9 mouse cellular contexts compared by ENCODE assay signal in genomic region chr7:24599211-24600067, GRCm38 (mm10). TPM values are rescaled to one million over a fixed set of nuclear protein-coding genes. Genes with fewer than 3 reads are reported as not detected.
DNase-seq lines count a peak whose midpoint lies in the region; ATAC-seq and TF ChIP-seq lines count a peak whose summit lies in the region.
"Had no signal": no experiment of that assay in that cellular context is flagged by ENCODE, and none has a peak within 500 bp of the region (broad histone marks: within the 10 kb centered on the region; RNA-seq: fewer than 3 reads in every experiment).

No protein-coding gene starts in this region.

- H3K27ac ChIP-seq in thymus, adult 2 months (ENCODE audit: control insufficient read depth, insufficient read depth, low read length), result no peak overlapping the region
- peak overlapping the region; percentile 75 for H3K27ac ChIP-seq in stomach, postnatal 0 days (replicated peaks)
- H3K27ac ChIP-seq in hindbrain, embryonic 14.5 days, result no peak overlapping the region
- H3K27ac ChIP-seq: liver, embryonic 15.5 days had no signal

- no peaks in the 10 kb centered on the region for H3K27me3 ChIP-seq in thymus, adult 2 months (ENCODE audit: control insufficient read depth, insufficient read depth, low read length)
- H3K27me3 ChIP-seq in stomach, postnatal 0 days (ENCODE audit: control insufficient read depth, insufficient read depth, low read length), result no peaks in the 10 kb centered on the region
- H3K27me3 ChIP-seq in hindbrain, embryonic 14.5 days (ENCODE audit: control insufficient read depth, insufficient read depth, low read length), result 0 out of 2 replicates have a peak, but pooled peaks cover 3% of the 10 kb centered on the region
- H3K27me3 ChIP-seq: liver, embryonic 15.5 days had no signal

- 0 out of 2 replicates have a peak, but pooled peaks have one; percentile 11 for TF ChIP-seq CTCF in thymus, adult 2 months (IDR thresholded peaks at IDR 0.05; ENCODE audit: borderline replicate concordance, control insufficient read depth, extremely low read depth, insufficient read depth, low read length, poor library complexity)
- peak; percentile 52 for TF ChIP-seq CTCF in stomach, postnatal 0 days (IDR thresholded peaks at IDR 0.05; ENCODE audit: low read depth)

- peaks cover 7% of the 10 kb centered on the region for H3K4me1 ChIP-seq in thymus, adult 2 months (replicated peaks; ENCODE audit: control insufficient read depth, insufficient read depth, low read length)
- H3K4me1 ChIP-seq in stomach, postnatal 0 days (replicated peaks; ENCODE audit: control insufficient read depth, insufficient read depth), result 0 out of 2 replicates have a peak, but pooled peaks cover 2% of the 10 kb centered on the region
- H3K4me1 ChIP-seq in hindbrain, embryonic 14.5 days (replicated peaks; ENCODE audit: control insufficient read depth, insufficient read depth, low read length), result 0 out of 2 replicates have a peak, but pooled peaks cover 3% of the 10 kb centered on the region

- no peaks in the 10 kb centered on the region for H3K36me3 ChIP-seq in thymus, adult 2 months (ENCODE audit: control insufficient read depth, insufficient read depth, low read length)
- H3K36me3 ChIP-seq in stomach, postnatal 0 days (ENCODE audit: control insufficient read depth, insufficient read depth, low read length), result no peaks in the 10 kb centered on the region
- H3K36me3 ChIP-seq in hindbrain, embryonic 14.5 days (replicated peaks; ENCODE audit: control insufficient read depth, insufficient read depth), result no peaks in the 10 kb centered on the region
- H3K36me3 ChIP-seq: liver, embryonic 15.5 days had no signal

- WGBS in thymus, adult 2 months, result 95% methylated on average over 15 of the region's 15 CpGs
- 46% methylated on average over 15 of the region's 15 CpGs for WGBS in stomach, postnatal 0 days
- 78% methylated on average over 15 of the region's 15 CpGs for WGBS in hindbrain, embryonic 14.5 days

- 0 out of 2 replicates have a peak overlapping the region, but pooled peaks have one; percentile 27 for H3K9ac ChIP-seq in stomach, postnatal 0 days (ENCODE audit: low read length)
- no peak overlapping the region for H3K9ac ChIP-seq in hindbrain, embryonic 14.5 days
- H3K9ac ChIP-seq: liver, embryonic 15.5 days had no signal

- ATAC-seq in common myeloid progenitor, adult 5-6 weeks (replicated peaks; ENCODE audit: low read depth, poor library complexity, severe bottlenecking), result 0 out of 2 replicates have a peak, but pooled peaks have one; percentile 31
- ATAC-seq in stomach, postnatal 0 days (ENCODE audit: low FRiP score, low TSS enrichment), result peak; percentile 66
- ATAC-seq in hindbrain, embryonic 14.5 days (ENCODE audit: low FRiP score), result no peak

- intact Hi-C loops in heart, postnatal 36 days (cut with DNase I), result loop anchor here (2.0 to 10.0 kb wide), 3 partner anchors 63 to 515 kb away; partner anchors contain the start of genes Rabac1 and Zfp180

- peak; percentile 50 for TF ChIP-seq EP300 in stomach, postnatal 0 days (optimal IDR thresholded peaks at IDR 0.05)

- TF ChIP-seq POLR2A in thymus, adult 2 months (IDR thresholded peaks at IDR 0.05; ENCODE audit: control insufficient read depth, extremely low read depth, insufficient read depth, low read length, poor library complexity), result no peak

- H3K9me3 ChIP-seq in stomach, postnatal 0 days (ENCODE audit: control insufficient read depth, low read length), result no peaks in the 10 kb centered on the region
- no peaks in the 10 kb centered on the region for H3K9me3 ChIP-seq in hindbrain, embryonic 14.5 days (ENCODE audit: control insufficient read depth, low read length)
- H3K9me3 ChIP-seq: liver, embryonic 15.5 days had no signal

- no peak overlapping the region for H3K4me3 ChIP-seq in thymus, adult 2 months (ENCODE audit: control insufficient read depth, insufficient read depth, low read length)
- no peak overlapping the region for H3K4me3 ChIP-seq in stomach, postnatal 0 days (ENCODE audit: low read depth, low read length)
- H3K4me3 ChIP-seq in hindbrain, embryonic 14.5 days (replicated peaks; ENCODE audit: low read length), result no peak overlapping the region
- H3K4me3 ChIP-seq: liver, embryonic 15.5 days had no signal

- peak; percentile 95 for DNase-seq in heart, adult 11 months
- no peak for DNase-seq in heart, postnatal 36 days
- peak; percentile 41 for DNase-seq in thymus, adult 2 months
- DNase-seq in thymus, adult 18-20 months, result no peak
- peak; percentile 45 for DNase-seq in stomach, postnatal 0 days (ENCODE audit: low spot score)
- DNase-seq in right cerebral cortex, postnatal 36 days (ENCODE audit: low spot score in 2 of 2), result no peak
- DNase-seq in hindbrain, embryonic 14.5 days (ENCODE audit: low spot score), result no peak

- no peak overlapping the region for H3K4me2 ChIP-seq in stomach, postnatal 0 days (replicated peaks; ENCODE audit: low read depth)
- H3K4me2 ChIP-seq in hindbrain, embryonic 14.5 days (replicated peaks), result no peak overlapping the region
- H3K4me2 ChIP-seq: liver, embryonic 15.5 days had no signal

RNA-seq across cellular contexts. Expression of gene Phldb3, which starts 11.1 kb away (rescaled TPM):
- total RNA-seq in heart, postnatal 36 days (2021), result under 1 TPM; 0.36 to 0.89 TPM
- 10.7 and 11.5 TPM in 2 replicates for polyA plus RNA-seq in thymus, adult 2 months (2012; rRNA removed)
- total RNA-seq in common myeloid progenitor, adult 5-6 weeks (2017), result 9.6 and 14.7 TPM in 2 replicates
- polyA plus RNA-seq in stomach, postnatal 0 days (2015; fragmentation: Nextera tagmentation; extraction: Ambion mirVana), result 1.2 TPM in 2 replicates
- not detected in 2 replicates for polyA plus RNA-seq in hindbrain, embryonic 14.5 days (2014; fragmentation: Nextera tagmentation; extraction: Ambion mirVana)

RNA-seq across cellular contexts. Expression of gene Zfp575, which starts 12.0 kb away (rescaled TPM):
- under 1 TPM; 0.08 to 0.11 TPM for total RNA-seq in heart, postnatal 36 days (2021)
- polyA plus RNA-seq in thymus, adult 2 months (2012; rRNA removed), result 0.24 and 0.98 TPM in 2 replicates
- not detected in 2 replicates for total RNA-seq in common myeloid progenitor, adult 5-6 weeks (2017)
- polyA plus RNA-seq in stomach, postnatal 0 days (2015; fragmentation: Nextera tagmentation; extraction: Ambion mirVana), result 3.6 and 4.0 TPM in 2 replicates
- 10.3 and 11.4 TPM in 2 replicates for polyA plus RNA-seq in hindbrain, embryonic 14.5 days (2014; fragmentation: Nextera tagmentation; extraction: Ambion mirVana)

RNA-seq across cellular contexts. Expression of gene Ethe1, which starts 12.1 kb away (rescaled TPM):
- total RNA-seq in heart, postnatal 36 days (2021), result 10 to 100 TPM; 52.9 to 56.5 TPM
- 43.3 and 45.9 TPM in 2 replicates for polyA plus RNA-seq in thymus, adult 2 months (2012; rRNA removed)
- 13.2 and 14.6 TPM in 2 replicates for total RNA-seq in common myeloid progenitor, adult 5-6 weeks (2017)
- polyA plus RNA-seq in stomach, postnatal 0 days (2015; fragmentation: Nextera tagmentation; extraction: Ambion mirVana), result 120 and 128 TPM in 2 replicates
- 25.8 and 26.4 TPM in 2 replicates for polyA plus RNA-seq in hindbrain, embryonic 14.5 days (2014; fragmentation: Nextera tagmentation; extraction: Ambion mirVana)

RNA-seq across cellular contexts. Expression of gene Lypd3, which starts 36.9 kb away (rescaled TPM):
- not detected for total RNA-seq in heart, postnatal 36 days (2021)
- polyA plus RNA-seq in thymus, adult 2 months (2012; rRNA removed), result 4.2 and 4.7 TPM in 2 replicates
- total RNA-seq in common myeloid progenitor, adult 5-6 weeks (2017), result not detected in 2 replicates
- 277 and 306 TPM in 2 replicates for polyA plus RNA-seq in stomach, postnatal 0 days (2015; fragmentation: Nextera tagmentation; extraction: Ambion mirVana)
- 0.27 and 0.29 TPM in 2 replicates for polyA plus RNA-seq in hindbrain, embryonic 14.5 days (2014; fragmentation: Nextera tagmentation; extraction: Ambion mirVana)
- polyA plus RNA-seq: liver, embryonic 15.5 days had no signal

RNA-seq across cellular contexts. Expression of gene Xrcc1, which starts 53.4 kb away (rescaled TPM):
- total RNA-seq in heart, postnatal 36 days (2021), result 10 to 100 TPM; 26.9 to 27.4 TPM
- polyA plus RNA-seq in thymus, adult 2 months (2012; rRNA removed), result 115 and 116 TPM in 2 replicates
- total RNA-seq in common myeloid progenitor, adult 5-6 weeks (2017), result 32.2 and 37.0 TPM in 2 replicates
- 27.4 and 31.4 TPM in 2 replicates for polyA plus RNA-seq in stomach, postnatal 0 days (2015; fragmentation: Nextera tagmentation; extraction: Ambion mirVana)
- polyA plus RNA-seq in hindbrain, embryonic 14.5 days (2014; fragmentation: Nextera tagmentation; extraction: Ambion mirVana), result 47.4 and 52.3 TPM in 2 replicates

Comparison
In these comparisons a context has a peak if more than half of its experiments do, and no peak if none do; other contexts are left out.
1. DNase-seq: peak in heart, adult 11 months (single experiment), thymus, adult 2 months (single experiment) and stomach, postnatal 0 days (single experiment); none in heart, postnatal 36 days (0 of 2), thymus, adult 18-20 months (0 of 2), right cerebral cortex, postnatal 36 days (0 of 2) and hindbrain, embryonic 14.5 days (single experiment).